Mouse (Mus musculus): ENCODE results near the gene Zdhhc14.

GRCm38 (mm10) chr17:5730538-5730937, 238.2 kb downstream of the Zdhhc14 start:
- TF ChIP-seq CTCF (conservative IDR thresholded peaks at IDR 0.05 in 1 of 2, IDR thresholded peaks at IDR 0.05 in 1 of 2; ENCODE audit: low read depth in 2 of 2, low read length in 2 of 2) (no peak), E2F4 (IDR thresholded peaks at IDR 0.05; ENCODE audit: insufficient replicate concordance, low read depth, low read length) (no peak), POLR2A (IDR thresholded peaks at IDR 0.05; ENCODE audit: low read depth, low read length) (no peak)

Data from CH12.LX (cell line).